Mouse (Mus musculus) MEL (cell line): Measurements from ENCODE around the gene Mical3.

Experiments used
- BHLHE40 ChIP-seq: IDR thresholded peaks from 2 replicates; pipeline ENCODE4 v1.6.1; 2012; ENCODE audit warnings: low read depth, mild to moderate bottlenecking, inconsistent platforms, low read length, improper control_type of control experiment, borderline replicate concordance
- CHD1 ChIP-seq: IDR thresholded peaks from 2 replicates; pipeline ENCODE4 v1.6.1; 2012; ENCODE audit warnings: low read depth, mild to moderate bottlenecking, inconsistent platforms, low read length, improper control_type of control experiment
- CTCF ChIP-seq, 3 experiments: IDR thresholded peaks in 2 of 3; conservative IDR thresholded peaks in 1 of 3; 2 replicates each; pipeline ENCODE4 v1.5.1; 2011 to 2012; ENCODE audit warnings: low read length in 3 of 3, low read depth in 2 of 3, mild to moderate bottlenecking in 2 of 3, improper control_type of control experiment in 1 of 3, inconsistent platforms in 1 of 3, mixed read lengths in 1 of 3, moderate library complexity in 1 of 3; ENCODE audit not compliant: control insufficient read depth in 1 of 3, insufficient read depth in 1 of 3, poor library complexity in 1 of 3, severe bottlenecking in 1 of 3
- ELF1 ChIP-seq: IDR thresholded peaks from 2 replicates; pipeline ENCODE4 v1.6.1; 2014; ENCODE audit warnings: low read depth, mild to moderate bottlenecking, inconsistent platforms, low read length, improper control_type of control experiment, moderate library complexity
- EP300 ChIP-seq, 2 experiments: IDR thresholded peaks; 2 replicates each; pipeline ENCODE4 v1.6.1; 2011; ENCODE audit warnings: improper control_type of control experiment in 2 of 2, low read length in 2 of 2, low read depth in 1 of 2, mild to moderate bottlenecking in 1 of 2
- GATA1 ChIP-seq: IDR thresholded peaks from 2 replicates; pipeline ENCODE4 v1.6.1; 2011; ENCODE audit warnings: low read depth, low read length, improper control_type of control experiment
- JUND ChIP-seq: IDR thresholded peaks from 2 replicates; pipeline ENCODE4 v1.6.1; 2011; ENCODE audit warnings: low read depth, mild to moderate bottlenecking, improper control_type of control experiment, low read length
- MEF2A ChIP-seq: IDR thresholded peaks from 2 replicates; pipeline ENCODE4 v1.6.1; 2014; ENCODE audit warnings: low read depth, mild to moderate bottlenecking, inconsistent platforms, low read length, improper control_type of control experiment; ENCODE audit not compliant: poor library complexity, insufficient replicate concordance, severe bottlenecking; ENCODE audit errors: extremely low read depth
- POLR2AphosphoS2 ChIP-seq: IDR thresholded peaks from 2 replicates; pipeline ENCODE4 v1.6.1; 2011; ENCODE audit warnings: low read length, improper control_type of control experiment
- TCF12 ChIP-seq: IDR thresholded peaks from 2 replicates; pipeline ENCODE4 v1.6.1; 2014; ENCODE audit warnings: low read depth, mild to moderate bottlenecking, inconsistent platforms, low read length, improper control_type of control experiment, moderate library complexity

- no peak for TF ChIP-seq JUND
- no peak for TF ChIP-seq MEF2A
- TF ChIP-seq TCF12: no peak
- peak in 2 of 3 experiments; percentile 17 to 25; a peak in 2 of 6 replicates for TF ChIP-seq CTCF (IDR thresholded peaks at IDR 0.05 in 2 of 3, conservative IDR thresholded peaks at IDR 0.05 in 1 of 3; ENCODE audit: control insufficient read depth in 1 of 3, insufficient read depth in 1 of 3, low read depth in 2 of 3, low read length in 3 of 3, poor library complexity in 1 of 3, severe bottlenecking in 1 of 3)
- TF ChIP-seq CHD1: no peak
- TF ChIP-seq BHLHE40: no peak
- TF ChIP-seq EP300 (IDR thresholded peaks at IDR 0.05; ENCODE audit: low read depth in 1 of 2, low read length in 2 of 2): no peak
- no peak for TF ChIP-seq GATA1
- TF ChIP-seq POLR2AphosphoS2: no peak
- no peak for TF ChIP-seq ELF1
Observed at GRCm38 (mm10) chr6:121039719-121040118, 91.1 kb downstream of the Mical3 start.
